Mouse (Mus musculus) liver, adult (tissue): Measurements from ENCODE around the gene Gm9495.
A peak's percentile ranks its signal among the peaks of the same experiment; 100 is the strongest.
"Not testable (repeated sequence)": the region's sequence is repeated elsewhere in the genome, so short reads cannot be mapped to it uniquely, and the experiment has no call there.

ENCODE experiments used
- GATA4 ChIP-seq: IDR thresholded peaks from 2 replicates; pipeline ENCODE4 v1.6.1; 2014; ENCODE audit warnings: mild to moderate bottlenecking, low read length; ENCODE audit not compliant: insufficient replicate concordance

Gm9495 gene

DNA sequence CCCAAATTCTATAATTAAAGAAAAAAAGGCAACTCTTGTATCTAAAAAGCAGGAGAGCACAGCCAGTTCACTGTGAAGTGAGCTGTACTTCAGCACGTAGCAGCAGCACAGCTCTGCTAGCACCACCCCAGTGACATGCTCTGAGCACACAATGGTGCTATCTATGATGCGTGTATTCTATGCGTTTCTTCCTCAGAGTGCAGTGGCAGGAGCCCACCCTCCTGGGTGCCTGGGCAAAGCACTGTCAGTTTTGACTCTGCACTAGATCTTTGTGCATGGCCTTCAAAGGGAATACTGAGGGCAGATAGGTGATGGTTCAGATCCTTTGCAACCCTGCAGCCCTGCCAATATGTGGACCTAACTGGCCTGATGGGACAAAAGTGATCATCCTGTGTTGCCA, at the start of gene Gm9495:
Gene Gm9495 (minus strand): TSS at position 101 of the 400 bp plus-strand sequence.
- not testable (repeated sequence) for TF ChIP-seq GATA4

GRCm38 (mm10) chr8:69414326-69414725, 39.0 kb downstream of the Gm9495 start:
- no peak for TF ChIP-seq GATA4

- peak; percentile 82 for TF ChIP-seq GATA4
These were observed 48.6 kb downstream of the Gm9495 start for GRCm38 (mm10) chr8:69404768-69405167.

DNA sequence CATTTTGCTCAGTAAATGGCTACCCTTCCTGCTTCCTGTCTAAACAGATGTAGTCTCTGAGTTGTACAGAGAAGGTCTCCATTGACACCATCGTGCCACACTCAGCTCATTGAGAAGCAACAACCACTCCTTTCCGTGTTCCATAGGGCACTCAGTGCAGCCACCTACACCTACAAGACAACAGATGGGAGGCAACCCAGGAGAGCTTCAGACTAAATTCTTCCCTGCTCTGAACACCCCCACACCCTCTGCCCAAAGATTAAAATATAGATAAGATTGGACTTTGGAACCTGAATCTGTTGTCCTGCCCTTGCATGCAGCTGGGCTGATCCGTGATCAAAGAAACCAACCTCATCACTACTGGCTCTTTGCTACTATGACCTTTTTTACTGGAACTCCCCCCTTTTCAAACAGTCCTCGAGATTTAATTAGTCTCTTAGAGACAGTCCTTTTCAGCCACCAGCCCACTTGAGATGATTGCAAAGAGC, 53.4 kb downstream of the Gm9495 start:
- peak; percentile 83 for TF ChIP-seq GATA4

DNA sequence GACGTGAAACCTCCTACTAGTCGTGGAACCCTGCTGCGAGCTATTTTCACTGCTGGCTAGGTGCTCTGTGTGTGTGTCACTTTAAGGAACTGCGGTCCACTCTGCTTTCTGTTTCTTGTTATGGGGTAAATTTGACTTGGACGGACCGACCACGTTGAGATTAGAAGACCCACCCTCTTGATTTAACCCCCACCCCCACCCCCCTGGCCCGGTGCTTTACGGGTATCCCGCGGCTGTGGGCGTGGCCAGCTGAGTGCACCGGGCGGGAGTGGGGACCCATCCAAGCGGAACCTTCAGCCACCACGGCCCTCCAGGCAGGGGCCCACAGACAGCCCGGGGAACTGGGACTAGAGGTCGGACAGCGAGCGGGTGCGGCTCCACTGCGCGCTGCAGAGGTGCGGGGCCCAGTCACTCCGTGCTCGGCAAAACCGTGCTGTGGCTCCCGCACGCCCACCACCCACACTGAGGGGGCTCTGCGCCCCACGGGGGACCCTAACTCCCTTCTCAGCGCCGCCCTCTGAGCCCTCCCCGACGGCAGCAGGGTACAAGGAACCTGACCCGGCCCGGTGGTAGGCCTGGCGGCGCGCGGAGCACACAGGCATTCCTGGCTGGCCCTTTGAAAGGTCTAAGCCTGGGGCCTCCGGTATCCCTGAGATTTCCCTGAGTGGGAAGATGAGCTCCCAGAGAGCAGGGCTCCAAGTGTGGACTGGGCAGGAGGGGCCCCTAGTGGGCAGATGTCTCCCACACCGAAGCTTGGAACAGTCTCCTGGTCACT, 54.0 kb downstream of the Gm9495 start:
- no peak for TF ChIP-seq GATA4

DNA sequence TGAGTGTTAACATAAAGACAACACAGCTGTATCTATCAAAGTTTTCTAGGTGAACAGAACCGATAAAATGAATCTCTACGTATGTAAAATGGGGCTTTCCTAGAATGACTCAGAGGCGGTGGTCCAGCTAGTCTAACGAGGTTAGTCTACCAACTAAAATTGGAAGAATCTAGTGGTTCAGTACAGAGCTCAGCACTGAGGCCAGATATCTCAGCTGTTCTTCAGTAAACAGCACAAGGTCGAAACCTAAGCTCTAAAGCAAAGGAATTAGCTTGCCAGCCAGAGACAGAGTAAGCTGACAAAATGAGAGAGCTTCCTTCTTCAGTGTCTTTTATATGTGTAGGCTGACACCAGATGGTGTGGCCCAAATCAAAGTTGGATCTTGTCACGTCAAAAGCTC, 57.2 kb downstream of the Gm9495 start:
- no peak for TF ChIP-seq GATA4

GRCm38 (mm10) chr8:69395050-69395789, 58.1 kb downstream of the Gm9495 start:
- TF ChIP-seq GATA4, result no peak

- no peak for TF ChIP-seq GATA4
These were observed 69.0 kb downstream of the Gm9495 start for GRCm38 (mm10) chr8:69384361-69384760.
